Mouse (Mus musculus) cerebellum, postnatal 36 days (tissue): ENCODE measurements at regions not wholly inside any gene's neighbourhood (a gene's known extent, or its start where the extent isn't known, plus 50 kb on each side); places are given as distances from the start of the nearest gene placed in this dataset.
"Not testable (repeated sequence)": the region's sequence is repeated elsewhere in the genome, so short reads cannot be mapped to it uniquely, and the experiment has no call there.

Source experiments
- DNase-seq, 2 experiments: peaks; one replicate each; pipeline ENCODE4 v3.0.0; 2021 to 2022; ENCODE audit warnings: mixed read lengths in 2 of 2

DNA sequence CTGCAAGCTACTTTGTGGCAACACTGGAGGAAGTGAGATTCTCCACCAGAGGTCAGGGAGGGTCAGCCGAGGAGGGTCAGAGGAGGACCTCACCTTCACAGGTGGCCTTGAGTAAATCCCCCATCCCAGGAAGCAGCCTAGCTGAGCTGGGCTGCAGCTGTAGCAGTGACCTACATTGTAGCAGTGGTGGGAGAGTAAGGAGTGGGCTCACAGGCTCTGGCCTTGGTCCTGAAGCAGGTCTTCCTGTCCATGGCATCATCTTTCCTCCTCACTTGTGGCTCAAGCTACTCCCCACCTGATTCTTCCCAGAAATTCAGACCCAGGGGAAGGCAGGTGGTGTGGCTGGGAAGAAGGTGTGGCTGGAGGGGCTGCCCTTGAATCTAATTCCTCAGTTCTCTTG is 84.3 kb downstream of the 1810013L24Rik start:
- DNase-seq = not testable (repeated sequence)

- DNase-seq = no peak
Measured at GRCm38 (mm10) chr16:8916091-8916490, 86.2 kb downstream of the 1810013L24Rik start.

- DNase-seq = peak; percentile 55 to 67
Measured at GRCm38 (mm10) chr16:8918741-8919535, 89.0 kb downstream of the 1810013L24Rik start.

DNA sequence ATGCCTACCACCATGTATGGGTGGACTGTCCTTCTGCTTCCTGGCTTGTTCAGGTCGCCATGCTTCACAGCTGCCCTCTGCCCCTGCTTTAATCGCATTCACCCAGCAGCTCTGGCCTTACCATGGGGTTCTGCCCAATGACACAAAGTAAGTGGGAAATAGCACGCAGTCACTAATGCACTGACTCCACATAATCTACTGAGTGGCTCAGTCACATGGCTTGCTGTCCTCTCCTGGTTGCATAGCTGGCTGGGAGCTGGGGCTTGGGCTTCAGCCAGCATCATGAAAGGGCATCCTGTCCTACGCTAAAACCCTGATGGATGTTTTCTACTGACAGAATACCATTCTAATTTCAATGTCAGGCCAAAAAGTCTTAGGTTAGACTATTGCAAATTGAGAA is 94.8 kb downstream of the 1810013L24Rik start:
- no peak for DNase-seq

GRCm38 (mm10) chr16:8931961-8932360 is 102.1 kb downstream of the 1810013L24Rik start:
- no peak for DNase-seq

DNA sequence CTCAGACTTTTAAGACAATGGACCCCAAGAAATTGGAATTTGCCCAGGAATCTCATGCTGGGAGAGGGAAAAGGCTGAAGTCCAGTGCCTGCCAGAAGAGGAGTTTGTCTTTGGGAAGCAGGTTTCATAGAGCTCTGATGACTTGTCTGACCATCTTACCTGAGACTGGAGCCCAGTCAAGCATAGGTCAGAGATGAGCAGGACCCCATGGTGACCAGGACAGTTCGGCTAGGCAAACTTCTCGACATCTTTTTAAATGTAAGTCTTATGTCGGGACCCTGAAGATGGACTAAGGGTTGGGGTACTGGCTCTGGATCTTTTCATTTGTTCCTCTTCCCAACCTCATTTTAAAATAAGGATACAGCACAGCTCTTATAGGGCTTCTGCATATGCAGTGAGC is 103.2 kb downstream of the 1810013L24Rik start:
- DNase-seq = no peak

- no peak for DNase-seq
Measured at GRCm38 (mm10) chr16:8936446-8936845, 106.5 kb downstream of the 1810013L24Rik start.

DNA sequence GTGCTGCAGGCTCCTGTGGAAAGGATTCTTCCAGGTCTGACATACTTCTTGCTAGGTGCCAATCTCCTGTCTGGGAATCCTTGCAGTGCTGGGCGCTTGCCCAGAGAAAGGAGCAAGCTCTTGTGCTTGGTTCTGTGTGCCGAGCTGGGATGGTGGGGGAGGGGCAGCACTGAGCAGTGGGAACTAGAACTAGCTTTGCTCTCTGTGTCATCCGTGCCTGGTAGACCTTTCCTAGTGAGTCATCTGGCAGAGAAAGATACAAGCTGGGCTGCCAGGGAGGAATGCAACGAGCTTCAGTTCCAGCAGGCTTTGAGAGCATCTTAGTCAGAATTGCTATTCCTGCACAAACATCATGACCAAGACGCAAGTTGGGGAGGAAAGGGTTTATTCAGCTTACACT is 108.6 kb downstream of the 1810013L24Rik start:
- DNase-seq = peak; percentile 76 to 79

GRCm38 (mm10) chr16:8939136-8939535 is 109.2 kb downstream of the 1810013L24Rik start:
- DNase-seq = peak; percentile 34 to 47

DNA sequence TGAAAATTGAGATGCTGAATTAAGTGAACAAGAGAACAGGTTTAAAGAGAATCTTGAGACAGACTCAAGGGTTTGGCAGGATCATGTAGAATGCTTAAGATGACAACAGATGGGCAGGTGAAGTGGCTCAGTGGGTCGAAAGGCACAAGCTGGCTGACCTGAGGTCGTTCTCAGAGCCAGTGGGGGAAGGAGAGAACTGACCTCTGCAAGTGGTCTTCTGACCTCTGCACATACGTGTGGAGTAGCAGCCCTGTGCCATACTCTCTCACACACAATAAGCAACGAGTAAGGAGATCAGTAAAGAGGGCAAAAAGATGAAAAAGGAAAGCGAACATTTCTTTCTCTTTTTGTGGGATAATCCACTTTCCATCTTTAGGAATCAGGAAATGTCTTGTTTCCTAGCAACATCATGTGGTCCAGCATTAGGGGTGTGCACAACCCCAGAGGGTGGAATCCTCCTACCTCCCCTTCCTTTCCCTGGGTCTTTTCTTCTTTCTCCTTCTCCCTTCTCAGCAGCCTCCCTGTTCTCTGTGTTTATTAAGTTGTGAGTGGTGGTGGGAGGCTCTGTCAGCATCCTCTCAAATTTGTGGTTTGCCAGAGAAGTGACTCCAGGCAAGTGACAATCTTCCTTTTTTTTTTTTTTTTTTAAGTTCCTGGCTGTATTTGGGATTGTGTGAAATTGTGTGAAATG is 114.7 kb downstream of the 1810013L24Rik start:
- no peak for DNase-seq

GRCm38 (mm10) chr16:8947846-8948245 is 117.9 kb downstream of the 1810013L24Rik start:
- DNase-seq = no peak

- no peak for DNase-seq
Measured at GRCm38 (mm10) chr16:8951156-8951899, 121.4 kb downstream of the 1810013L24Rik start.

- DNase-seq = no peak
Measured at GRCm38 (mm10) chr16:8961739-8962138, 131.8 kb downstream of the 1810013L24Rik start.

DNA sequence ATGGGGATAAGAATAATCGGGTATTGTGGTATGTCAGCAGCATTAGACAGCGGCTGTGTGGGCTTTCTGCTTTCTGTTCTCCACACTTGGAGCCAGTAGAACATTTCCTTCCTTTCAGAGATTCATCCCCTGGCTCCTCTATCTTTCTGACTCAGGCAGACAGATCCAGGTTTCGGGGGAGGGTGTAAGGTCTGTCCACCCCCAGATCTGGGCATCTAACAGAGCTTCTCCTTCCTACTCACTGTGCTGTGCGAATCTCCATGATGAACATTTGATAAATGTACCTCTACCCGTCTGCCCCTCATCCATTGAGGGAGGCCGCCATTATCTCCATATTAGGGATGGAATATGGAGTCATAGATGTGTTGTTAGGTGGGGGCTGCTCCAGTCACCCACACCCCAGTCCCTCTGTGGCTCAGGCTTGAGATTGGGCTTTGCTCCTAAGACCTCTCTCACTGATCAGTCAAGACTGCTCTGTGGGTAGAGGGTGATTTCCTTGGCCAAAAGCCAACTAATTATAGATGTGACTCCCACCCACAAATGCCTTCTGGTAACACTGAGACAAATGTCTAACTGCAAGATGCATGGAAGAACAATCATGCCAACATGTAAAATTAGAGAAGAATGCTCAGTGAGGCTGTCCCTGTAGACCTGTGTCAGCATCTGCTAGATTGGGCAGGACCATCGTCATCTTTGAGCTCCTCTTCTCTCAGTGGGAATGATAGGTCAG is 163.8 kb downstream of the 1810013L24Rik start:
- no peak for DNase-seq

DNA sequence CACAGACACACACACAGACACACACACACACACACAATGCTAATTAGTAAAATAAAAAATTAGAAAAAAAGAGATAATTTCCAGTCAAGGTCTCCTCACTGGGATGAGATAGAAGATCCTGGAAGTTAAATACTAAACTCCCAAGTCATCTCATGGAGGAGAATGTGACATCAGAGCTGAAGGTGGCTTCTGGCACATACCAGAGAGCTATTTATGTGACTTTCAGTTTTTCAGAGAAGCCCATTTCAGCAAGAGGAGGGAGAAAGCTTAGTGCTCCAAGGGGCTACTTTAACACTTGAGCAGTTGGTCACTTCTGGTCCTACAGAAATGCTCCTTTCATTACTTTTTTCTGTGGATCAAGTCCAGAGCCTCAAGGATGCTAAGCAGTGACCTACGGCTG is 164.6 kb downstream of the 1810013L24Rik start:
- no peak for DNase-seq

- no peak for DNase-seq
Measured at GRCm38 (mm10) chr16:8997250-8997649, 167.3 kb downstream of the 1810013L24Rik start.

GRCm38 (mm10) chr16:9004012-9004411 is 174.1 kb downstream of the 1810013L24Rik start:
- DNase-seq = no peak

- DNase-seq = no peak
Measured at GRCm38 (mm10) chr16:9005933-9006332, 176.0 kb downstream of the 1810013L24Rik start.

DNA sequence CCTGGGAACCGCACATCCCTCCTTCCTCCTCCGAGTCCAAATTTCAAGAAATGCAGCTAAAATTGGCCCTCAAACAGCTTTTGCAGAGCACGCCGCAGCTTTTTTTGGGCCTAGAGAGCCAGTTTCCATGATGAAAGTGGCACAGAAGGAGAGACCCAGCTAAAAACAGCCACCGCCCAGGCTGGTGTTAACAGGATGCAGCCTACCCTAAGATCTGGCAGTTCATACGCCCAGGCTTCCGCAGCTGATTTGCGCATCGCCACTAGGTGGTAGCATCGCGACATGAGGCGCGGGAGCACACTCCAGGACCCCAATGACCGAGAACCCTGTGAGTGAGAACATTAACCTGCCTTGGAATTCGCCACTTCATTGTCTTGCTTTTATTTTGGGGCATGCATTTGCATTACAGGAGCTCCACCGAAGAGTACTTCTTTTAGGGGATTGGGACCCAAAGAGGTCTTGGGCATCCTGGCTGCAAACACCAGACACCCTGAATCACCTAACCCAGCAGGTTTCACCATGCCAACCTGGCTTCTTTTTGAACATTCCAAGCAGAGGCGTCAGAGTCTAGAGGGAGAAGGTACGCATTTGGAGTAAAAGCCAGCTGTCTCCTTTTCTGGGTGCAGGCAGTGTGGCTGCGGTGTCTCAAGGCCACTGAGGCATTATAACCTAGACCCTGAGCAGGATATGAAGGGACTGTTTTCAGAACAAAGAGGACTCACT is 179.6 kb downstream of the 1810013L24Rik start:
- DNase-seq = peak; percentile 85

DNA sequence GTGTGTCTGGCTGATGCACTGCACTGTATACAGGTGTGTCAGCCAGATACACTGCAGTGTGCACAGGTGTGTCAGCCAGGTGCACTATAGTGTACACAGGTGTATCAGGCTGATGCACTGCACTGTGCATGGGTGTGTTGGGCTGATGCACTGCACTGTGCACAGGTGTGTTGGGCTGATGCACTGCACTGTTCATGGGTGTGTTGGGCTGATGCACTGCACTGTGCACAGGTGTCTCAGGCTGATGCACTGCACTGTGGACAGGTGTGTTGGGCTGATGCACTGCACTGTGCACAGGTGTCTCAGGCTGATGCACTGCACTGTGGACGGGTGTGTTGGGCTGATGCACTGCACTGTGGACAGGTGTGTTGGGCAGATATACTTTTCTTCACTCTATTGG is 181.2 kb downstream of the 1810013L24Rik start:
- no peak for DNase-seq

GRCm38 (mm10) chr16:9011691-9012090 is 181.8 kb downstream of the 1810013L24Rik start:
- no peak for DNase-seq
